27 mouse cellular contexts compared by ENCODE assay signal in genomic region chr19:31896711-31897110, GRCm38 (mm10). TPM values are rescaled to one million over a fixed set of nuclear protein-coding genes. Genes with fewer than 3 reads are reported as not detected.
DNase-seq lines count a peak whose midpoint lies in the region; ATAC-seq and TF ChIP-seq lines count a peak whose summit lies in the region.
"Had no signal": no experiment of that assay in that cellular context is flagged by ENCODE, and none has a peak within 500 bp of the region (broad histone marks: within the 10 kb centered on the region; RNA-seq: fewer than 3 reads in every experiment).

No protein-coding gene starts in this region.

- WGBS in liver, adult 2 months: 24% methylated on average over 1 of the region's 1 CpGs
- WGBS in liver, postnatal 0 days (ENCODE audit: insufficient replicate concordance): 60% methylated on average over 1 of the region's 1 CpGs
- WGBS in liver, embryonic 11.5 days: 65% methylated on average over 1 of the region's 1 CpGs
- WGBS in lung, adult 2 months: 73% methylated on average over 1 of the region's 1 CpGs

- no peak overlapping the region for H3K4me2 ChIP-seq in liver, postnatal 0 days (ENCODE audit: low read depth, low read length)
- no peak overlapping the region for H3K4me2 ChIP-seq in liver, embryonic 11.5 days
- H3K4me2 ChIP-seq: embryonic facial prominence, embryonic 13.5 days; embryonic facial prominence, embryonic 15.5 days; forebrain, embryonic 12.5 days had no signal

- no peaks in the 10 kb centered on the region for H3K9me3 ChIP-seq in liver, postnatal 0 days (ENCODE audit: low read length)
- H3K9me3 ChIP-seq in liver, embryonic 11.5 days (ENCODE audit: control insufficient read depth, low read length): no peaks in the 10 kb centered on the region
- H3K9me3 ChIP-seq: embryonic facial prominence, embryonic 13.5 days; embryonic facial prominence, embryonic 15.5 days; forebrain, embryonic 10.5 days; forebrain, embryonic 12.5 days had no signal

- H3K27ac ChIP-seq in liver, adult 2 months (replicated peaks; ENCODE audit: insufficient read depth, low read depth, low read length): peak overlapping the region; percentile 96
- no peak overlapping the region for H3K27ac ChIP-seq in liver, postnatal 0 days (ENCODE audit: low read depth)
- H3K27ac ChIP-seq in liver, embryonic 11.5 days (ENCODE audit: low read depth, low read length): no peak overlapping the region
- H3K27ac ChIP-seq: embryonic facial prominence, embryonic 13.5 days; embryonic facial prominence, embryonic 15.5 days; forebrain, embryonic 10.5 days; forebrain, embryonic 12.5 days had no signal

- H3K9ac ChIP-seq in liver, adult 2 months (ENCODE audit: low read depth, low read length): peak overlapping the region; percentile 56; the same call in 1 of the 2 replicates
- H3K9ac ChIP-seq in liver, postnatal 0 days (replicated peaks): no peak overlapping the region
- H3K9ac ChIP-seq in liver, embryonic 11.5 days (ENCODE audit: low read depth, low read length): no peak overlapping the region
- H3K9ac ChIP-seq: embryonic facial prominence, embryonic 13.5 days; embryonic facial prominence, embryonic 15.5 days; forebrain, embryonic 12.5 days had no signal

- no peaks in the 10 kb centered on the region for H3K27me3 ChIP-seq in liver, adult 2 months (ENCODE audit: control insufficient read depth, insufficient read depth, low read length)
- no peaks in the 10 kb centered on the region for H3K27me3 ChIP-seq in liver, postnatal 0 days (ENCODE audit: insufficient read depth, low read length)
- no peaks in the 10 kb centered on the region for H3K27me3 ChIP-seq in liver, embryonic 11.5 days (replicated peaks; ENCODE audit: control insufficient read depth, insufficient read depth, low read length)
- H3K27me3 ChIP-seq: embryonic facial prominence, embryonic 13.5 days; embryonic facial prominence, embryonic 15.5 days; forebrain, embryonic 12.5 days had no signal

- peak; percentile 82 for ATAC-seq in liver, postnatal 0 days
- no peak for ATAC-seq in liver, embryonic 11.5 days (replicated peaks; ENCODE audit: low FRiP score)
- ATAC-seq: forebrain, embryonic 14.5 days; forebrain, embryonic 16.5 days had no signal

- H3K4me1 ChIP-seq in liver, adult 2 months (ENCODE audit: control insufficient read depth, insufficient read depth, low read length): peaks cover 51% of the 10 kb centered on the region
- H3K4me1 ChIP-seq in liver, postnatal 0 days (ENCODE audit: insufficient read depth): peaks cover 5% of the 10 kb centered on the region
- H3K4me1 ChIP-seq in liver, embryonic 11.5 days (replicated peaks; ENCODE audit: control insufficient read depth, insufficient read depth, low read length): no peaks in the 10 kb centered on the region
- H3K4me1 ChIP-seq in lung, adult 2 months (ENCODE audit: control insufficient read depth, insufficient read depth, low read length): no peaks in the 10 kb centered on the region
- H3K4me1 ChIP-seq: embryonic facial prominence, embryonic 13.5 days; embryonic facial prominence, embryonic 15.5 days; forebrain, embryonic 10.5 days had no signal

- peak; percentile 41; the same call in 1 of the 2 replicates for TF ChIP-seq EP300 in liver, postnatal 0 days (IDR thresholded peaks at IDR 0.05; ENCODE audit: low read depth)

- H3K36me3 ChIP-seq in liver, adult 2 months (ENCODE audit: control insufficient read depth, insufficient read depth, low read length): peaks cover 34% of the 10 kb centered on the region
- H3K36me3 ChIP-seq in liver, postnatal 0 days (replicated peaks; ENCODE audit: insufficient read depth, low read length): no peaks in the 10 kb centered on the region
- no peaks in the 10 kb centered on the region for H3K36me3 ChIP-seq in liver, embryonic 11.5 days (ENCODE audit: control insufficient read depth, insufficient read depth, low read length)
- H3K36me3 ChIP-seq: embryonic facial prominence, embryonic 13.5 days; embryonic facial prominence, embryonic 15.5 days; forebrain, embryonic 10.5 days; forebrain, embryonic 12.5 days had no signal

- H3K79me2 ChIP-seq in liver, adult 2 months (ENCODE audit: control insufficient read depth, insufficient read depth, low read length): peaks cover 19% of the 10 kb centered on the region; the same call in 1 of the 2 replicates

- no peak for TF ChIP-seq CTCF in liver, adult 2 months (IDR thresholded peaks at IDR 0.05; ENCODE audit: low read depth, low read length)
- no peak for TF ChIP-seq CTCF in liver, postnatal 0 days (IDR thresholded peaks at IDR 0.05; ENCODE audit: low read depth)
- no peak for TF ChIP-seq CTCF in lung, adult 2 months (IDR thresholded peaks at IDR 0.05; ENCODE audit: insufficient read depth, low read length)

- TF ChIP-seq POLR2A in liver, adult 2 months (IDR thresholded peaks at IDR 0.05; ENCODE audit: extremely low read depth, insufficient read depth, low read length): no peak
- no peak for TF ChIP-seq POLR2A in lung, adult 2 months (IDR thresholded peaks at IDR 0.05; ENCODE audit: borderline replicate concordance, extremely low read depth, low read depth, low read length)

- peak; percentile 96 for DNase-seq in liver, adult 2 months (ENCODE audit: extremely low read depth, low read depth, low spot score)
- DNase-seq in liver: no peak
- DNase-seq in liver, postnatal 0 days: no peak
- DNase-seq in liver, embryonic 11.5 days (ENCODE audit: low spot score): no peak
- no peak for DNase-seq in lung, adult 2 months
- DNase-seq: adrenal gland, adult 2 months; adrenal gland, postnatal 10 days; adrenal gland, postnatal 25 days; cerebellum, adult 11 months; cerebellum, adult 18-20 months; cerebellum, adult 8-10 months; cerebellum, adult 9-11 months; cerebellum, postnatal 14 days; cerebellum, postnatal 36 days; embryo, embryonic 11 days had no signal

- no peak overlapping the region for H3K4me3 ChIP-seq in liver, adult 2 months (ENCODE audit: insufficient read depth, low read depth, low read length)
- H3K4me3 ChIP-seq in liver, postnatal 0 days (ENCODE audit: low read depth, low read length): no peak overlapping the region
- no peak overlapping the region for H3K4me3 ChIP-seq in liver, embryonic 11.5 days (ENCODE audit: low read depth, low read length)
- H3K4me3 ChIP-seq in lung, adult 2 months (replicated peaks; ENCODE audit: extremely low read depth, low read depth, low read length): no peak overlapping the region
- H3K4me3 ChIP-seq: embryonic facial prominence, embryonic 13.5 days; embryonic facial prominence, embryonic 15.5 days; erythroblast, embryonic 14.5 days; forebrain, embryonic 10.5 days; forebrain, embryonic 12.5 days had no signal

RNA-seq across cellular contexts. Expression of gene A1cf, which starts 28.1 kb away (rescaled TPM):
- 117 and 133 TPM in 2 replicates for total RNA-seq in liver, adult 2 months (2014; rRNA removed)
- 52.9 and 53.4 TPM in 2 replicates for polyA plus RNA-seq in liver, adult 2 months (2012; rRNA removed)
- 8.8 and 11.5 TPM in 2 replicates for polyA plus RNA-seq in liver, postnatal 0 days (2015; fragmentation: Nextera tagmentation; extraction: Ambion mirVana)
- polyA plus RNA-seq in liver, embryonic 11.5 days (2014; fragmentation: Nextera tagmentation; extraction: Ambion mirVana): 10.9 and 11.1 TPM in 2 replicates
- polyA plus RNA-seq in lung, adult 2 months (2012; rRNA removed): 0.03 TPM in 1 of 2 replicates, not detected in the other
- total RNA-seq: adrenal gland, postnatal 25 days; ES-E14; MEL had no signal
- polyA plus RNA-seq: brain, embryonic 14.5 days; C2C12; embryonic facial prominence, embryonic 11.5 days; embryonic facial prominence, embryonic 13.5 days; embryonic facial prominence, embryonic 15.5 days; erythroblast, embryonic 14.5 days; forebrain, embryonic 10.5 days; forebrain, embryonic 12.5 days; forebrain, embryonic 14.5 days; forebrain, embryonic 16.5 days had no signal
